Mouse (Mus musculus): ENCODE results near the gene Samhd1.
"Not testable (repeated sequence)": the region's sequence is repeated elsewhere in the genome, so short reads cannot be mapped to it uniquely, and the experiment has no call there.

Gene Samhd1

DNA sequence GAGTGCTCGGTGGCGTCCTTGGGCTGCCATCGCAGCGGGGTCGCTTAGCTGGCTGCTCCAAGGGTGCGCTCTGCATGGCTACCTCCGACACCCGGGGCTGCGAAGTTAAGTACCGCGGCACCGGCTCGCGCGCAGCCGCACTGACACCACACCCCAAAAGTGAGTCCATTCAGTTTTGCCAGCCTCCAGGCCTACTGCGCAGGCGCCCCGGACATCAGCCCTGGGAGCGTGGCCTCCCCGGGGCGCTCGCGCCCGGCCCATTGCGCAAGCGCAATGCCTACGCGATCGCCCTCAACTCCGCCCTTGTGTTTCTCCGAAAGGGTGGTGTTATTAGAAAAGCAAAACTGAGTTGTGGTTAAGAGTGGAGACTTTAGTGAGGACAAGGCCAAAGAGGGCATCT is at the start of gene Samhd1:
TSS of gene Samhd1 (minus strand) at position 252 of the 400 bp plus-strand sequence.
- peak; percentile 89 to 91 for DNase-seq (ENCODE audit: low read depth in 1 of 2, low spot score in 2 of 2)

DNA sequence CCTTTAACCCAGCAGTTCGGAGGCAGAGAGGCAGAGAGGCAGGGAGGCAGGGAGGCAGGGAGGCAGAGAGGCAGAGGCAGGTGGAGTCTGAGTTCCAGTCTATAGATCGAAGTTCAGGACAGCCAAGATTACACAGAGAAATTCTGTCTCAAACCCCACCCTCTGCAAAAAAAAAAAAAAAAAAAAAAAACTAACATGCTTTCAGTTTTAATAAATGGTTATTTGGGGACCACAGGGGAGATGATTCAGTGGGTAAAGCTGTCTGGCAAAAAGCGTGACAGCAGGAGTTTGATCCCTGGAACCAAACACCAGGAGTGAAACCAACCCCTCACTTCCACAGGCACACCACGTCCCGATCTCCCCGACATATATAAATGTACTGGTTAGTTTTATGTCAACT is 43.1 kb upstream of the Samhd1 start:
- DNase-seq (ENCODE audit: low read depth in 1 of 2, low spot score in 2 of 2), result no peak

DNA sequence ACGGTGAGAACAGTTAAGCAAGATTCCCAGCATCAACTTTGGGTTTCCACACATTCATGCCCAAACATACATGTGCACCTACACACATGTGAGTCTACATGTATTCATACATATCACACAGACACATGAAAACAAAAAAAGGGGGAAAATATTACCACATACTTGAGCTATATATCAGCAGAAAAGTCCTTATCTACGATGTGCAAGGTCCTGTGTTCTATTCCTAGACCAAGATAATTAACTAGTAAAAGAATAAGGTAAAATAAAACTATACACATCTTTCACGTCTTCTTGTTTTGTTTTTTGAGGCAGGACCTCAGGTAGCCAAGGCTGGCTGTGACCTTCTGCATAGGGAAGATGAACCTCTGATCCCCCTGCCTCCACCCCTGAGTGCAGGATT is 41.2 kb upstream of the Samhd1 start:
- no peak for DNase-seq (ENCODE audit: low read depth in 1 of 2, low spot score in 2 of 2)

DNA sequence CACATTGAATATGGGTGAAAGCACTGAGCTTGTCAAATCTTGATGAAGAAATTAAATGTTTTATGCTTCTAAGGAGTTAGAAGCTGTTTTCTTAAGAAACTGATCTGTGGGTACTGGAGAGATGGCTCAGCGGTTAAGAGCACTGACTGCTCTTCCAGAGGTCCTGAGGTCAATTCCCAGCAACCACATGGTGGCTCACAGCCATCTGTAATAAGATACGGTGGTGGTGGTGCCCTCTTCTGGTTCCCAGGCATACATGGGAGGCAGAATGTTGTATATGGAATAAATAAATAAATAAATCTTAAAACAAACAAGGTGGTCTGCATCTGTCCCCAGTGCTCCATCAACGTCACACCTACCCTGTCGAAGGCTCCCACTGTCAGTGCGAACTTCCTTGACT is 39.4 kb upstream of the Samhd1 start:
- no peak for DNase-seq (ENCODE audit: low read depth in 1 of 2, low spot score in 2 of 2)

DNA sequence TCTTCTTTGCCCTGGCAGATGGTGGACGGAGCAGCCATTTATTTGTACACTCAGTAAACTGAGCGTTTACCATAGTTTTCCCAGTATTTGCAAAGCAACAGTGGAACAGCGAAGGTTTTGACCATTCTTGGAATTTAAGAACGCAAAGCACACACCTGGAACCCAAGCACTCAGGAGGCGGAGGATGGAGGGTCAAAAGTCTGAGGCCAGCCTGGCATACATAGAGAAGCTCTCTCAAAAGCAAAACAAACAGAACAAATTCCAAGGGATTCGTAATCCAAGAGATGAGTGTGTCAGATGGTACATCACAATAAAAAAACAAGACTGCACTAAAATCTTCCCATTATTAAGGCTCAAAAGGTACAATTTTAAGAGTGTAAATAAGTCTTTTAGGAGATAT is 38.5 kb upstream of the Samhd1 start:
- no peak for DNase-seq (ENCODE audit: low read depth in 1 of 2, low spot score in 2 of 2)

DNA sequence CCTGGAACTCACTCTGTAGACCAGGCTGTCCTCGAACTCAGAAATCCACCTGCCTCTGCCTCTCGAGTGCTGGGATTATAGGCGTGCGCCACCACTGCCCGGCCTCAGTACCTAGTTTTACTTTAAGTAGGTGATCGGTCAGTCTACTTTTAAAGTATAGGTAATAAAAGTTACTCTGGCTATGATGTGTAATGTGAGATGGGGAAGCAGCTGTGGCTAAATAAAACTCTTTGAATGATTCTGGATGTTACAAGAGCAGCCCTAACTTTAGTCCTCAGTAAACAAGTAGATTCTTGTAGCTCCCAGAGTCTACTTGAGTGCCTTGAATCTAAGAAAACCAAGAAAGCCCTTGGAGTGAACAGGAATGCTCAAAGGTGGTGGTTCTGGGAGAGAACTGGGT is 37.9 kb upstream of the Samhd1 start:
- DNase-seq (ENCODE audit: low read depth in 1 of 2, low spot score in 2 of 2), result no peak

GRCm38 (mm10) chr2:157170626-157171025 is 35.6 kb upstream of the Samhd1 start:
- DNase-seq (ENCODE audit: low read depth in 1 of 2, low spot score in 2 of 2), result no peak

DNA sequence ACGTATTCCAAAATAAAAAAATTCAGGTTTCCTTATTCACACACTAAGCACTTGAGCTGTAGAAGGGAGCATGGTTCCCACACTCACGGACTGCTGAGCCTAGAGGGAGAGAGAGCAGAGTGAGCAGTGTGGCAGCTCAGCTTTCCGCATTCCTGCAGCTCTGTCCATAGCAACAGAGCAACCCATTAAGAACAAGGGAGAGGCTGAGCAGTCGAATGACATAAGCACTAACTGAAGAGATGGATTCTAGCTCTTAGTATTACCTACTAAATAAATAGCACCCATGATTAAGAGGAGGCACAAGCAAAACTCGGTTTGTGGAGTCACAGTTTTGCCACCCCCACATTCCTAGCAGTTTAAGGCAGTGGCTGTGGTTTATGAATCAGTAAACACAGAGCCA is 35.1 kb upstream of the Samhd1 start:
- no peak for DNase-seq (ENCODE audit: low read depth in 1 of 2, low spot score in 2 of 2)

DNA sequence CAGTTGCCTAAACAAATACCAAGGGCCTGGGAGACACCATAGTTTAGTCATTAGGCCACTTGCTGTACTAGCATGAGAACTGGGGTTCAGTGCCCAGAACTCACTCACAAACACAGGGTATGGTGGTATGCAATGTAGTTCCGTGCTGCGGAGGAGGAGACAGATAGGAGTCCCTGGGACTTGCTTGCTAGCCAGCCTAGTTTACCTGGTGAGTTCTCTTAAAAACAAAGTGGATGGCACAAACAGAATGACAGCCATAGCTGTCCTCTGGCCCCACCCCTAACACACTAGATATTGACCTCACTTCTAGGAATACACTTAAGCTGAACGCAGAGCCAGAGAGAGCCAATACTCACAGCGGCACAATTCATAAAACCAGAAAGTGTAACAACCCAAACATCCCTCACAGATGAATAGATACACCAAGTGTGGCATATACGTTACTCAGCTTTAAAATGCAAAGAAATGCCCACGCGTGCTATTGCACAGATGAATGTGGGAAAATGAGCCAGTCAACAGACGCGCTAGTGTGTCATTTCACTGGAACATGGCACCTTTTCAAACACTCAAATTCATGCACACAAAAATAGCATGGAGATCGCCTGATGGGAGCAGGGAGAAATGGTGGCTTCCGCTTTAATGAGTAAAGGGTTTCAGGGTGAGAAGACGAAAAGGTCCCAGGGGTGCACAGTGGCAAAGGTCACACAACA is 31.5 kb upstream of the Samhd1 start:
- no peak for DNase-seq (ENCODE audit: low read depth in 1 of 2, low spot score in 2 of 2)

DNA sequence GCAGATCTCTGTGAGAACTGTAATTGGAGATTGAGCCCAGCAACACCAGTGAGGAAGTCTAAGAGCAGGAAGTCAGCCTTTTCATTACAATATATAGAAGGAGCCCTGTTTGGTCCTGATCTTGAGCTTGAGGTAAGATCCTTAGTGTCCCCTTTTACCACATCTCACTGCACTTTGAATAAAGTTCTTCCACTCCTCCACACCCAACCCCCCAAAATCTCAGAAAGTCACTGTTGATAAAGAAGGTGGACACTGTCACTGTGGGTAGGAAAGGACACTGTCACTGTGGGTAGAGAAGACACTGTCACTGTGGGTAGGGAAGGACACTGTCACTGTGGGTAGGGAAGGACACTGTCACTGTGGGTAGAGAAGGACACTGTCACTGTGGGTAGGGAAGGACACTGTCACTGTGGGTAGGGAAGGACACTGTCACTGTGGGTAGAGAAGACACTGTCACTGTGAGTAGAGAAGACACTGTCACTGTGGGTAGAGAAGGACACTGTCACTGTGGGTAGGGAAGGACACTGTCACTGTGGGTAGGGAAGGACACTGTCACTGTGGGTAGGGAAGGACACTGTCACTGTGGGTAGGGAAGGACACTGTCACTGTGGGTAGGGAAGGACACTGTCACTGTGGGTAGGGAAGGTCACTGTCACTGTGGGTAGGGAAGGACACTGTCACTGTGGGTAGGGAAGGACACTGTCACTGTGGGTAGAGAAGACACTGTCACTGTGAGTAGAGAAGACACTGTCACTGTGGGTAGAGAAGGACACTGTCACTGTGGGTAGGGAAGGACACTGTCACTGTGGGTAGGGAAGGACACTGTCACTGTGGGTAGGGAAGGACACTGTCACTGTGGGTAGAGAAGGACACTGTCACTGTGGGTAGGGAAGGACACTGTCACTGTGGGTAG is 30.5 kb upstream of the Samhd1 start:
- not testable (repeated sequence) for DNase-seq (ENCODE audit: low read depth in 1 of 2, low spot score in 2 of 2)

GRCm38 (mm10) chr2:157164101-157164500 is 29.0 kb upstream of the Samhd1 start:
- DNase-seq (ENCODE audit: low read depth in 1 of 2, low spot score in 2 of 2), result no peak

DNA sequence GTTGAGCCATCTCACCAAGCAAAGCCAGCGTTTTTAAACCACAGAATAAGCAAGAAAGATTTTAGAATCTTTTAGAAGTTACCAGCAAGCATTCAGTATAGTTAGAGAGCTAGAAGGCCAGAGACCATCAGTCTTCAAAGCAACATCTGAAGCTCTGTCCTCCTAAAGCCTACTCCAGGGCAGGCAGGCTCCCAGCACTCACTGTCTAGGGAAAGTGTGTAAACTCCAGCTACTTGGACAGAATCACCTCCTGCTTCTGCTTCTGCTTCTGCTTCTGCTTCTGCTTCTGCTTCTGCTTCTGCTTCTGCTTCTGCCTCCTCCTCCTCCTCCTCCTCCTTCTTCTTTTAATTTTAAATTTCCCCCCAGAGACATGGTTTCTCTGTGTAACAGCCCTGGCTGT is 21.0 kb upstream of the Samhd1 start:
- no peak for DNase-seq (ENCODE audit: low read depth in 1 of 2, low spot score in 2 of 2)

DNA sequence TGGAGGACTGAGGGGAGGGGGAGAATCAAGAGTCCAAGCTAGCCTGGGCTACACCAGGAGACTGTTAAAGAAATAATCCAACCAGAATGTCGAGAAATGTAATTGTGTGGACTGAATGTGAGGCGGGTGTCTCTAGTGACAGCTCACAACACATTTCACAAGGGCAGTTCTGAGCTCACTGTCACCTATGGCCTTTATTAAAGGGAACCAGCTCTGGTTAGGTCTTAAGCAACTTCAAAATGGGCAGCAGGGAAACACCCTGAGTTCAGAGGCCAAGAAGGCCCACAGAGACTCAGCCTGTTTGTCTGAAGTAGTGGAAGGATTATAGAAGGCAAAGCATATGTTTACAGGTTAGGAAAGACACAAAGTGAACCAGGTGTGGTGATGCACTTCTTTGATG is 18.2 kb upstream of the Samhd1 start:
- DNase-seq (ENCODE audit: low read depth in 1 of 2, low spot score in 2 of 2), result no peak

DNA sequence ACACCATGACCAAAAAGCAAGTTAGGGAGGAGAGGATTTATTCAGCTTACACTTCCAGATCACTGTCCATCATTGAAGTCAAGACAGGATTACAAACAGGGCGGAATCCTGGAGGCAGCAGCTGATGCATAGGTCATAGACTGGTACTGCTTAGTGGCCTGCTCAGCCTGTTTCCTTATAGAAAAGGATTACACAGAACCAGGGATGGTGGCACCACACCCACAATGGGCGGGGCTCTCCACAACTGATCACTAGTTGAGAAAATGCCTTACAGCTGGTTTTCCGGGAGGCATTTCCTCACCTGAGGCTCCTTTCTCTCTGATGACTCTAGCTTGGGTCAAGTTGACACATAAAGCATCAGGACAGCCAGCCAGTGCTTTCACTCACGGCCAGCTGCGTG is 13.4 kb upstream of the Samhd1 start:
- no peak for DNase-seq (ENCODE audit: low read depth in 1 of 2, low spot score in 2 of 2)

DNA sequence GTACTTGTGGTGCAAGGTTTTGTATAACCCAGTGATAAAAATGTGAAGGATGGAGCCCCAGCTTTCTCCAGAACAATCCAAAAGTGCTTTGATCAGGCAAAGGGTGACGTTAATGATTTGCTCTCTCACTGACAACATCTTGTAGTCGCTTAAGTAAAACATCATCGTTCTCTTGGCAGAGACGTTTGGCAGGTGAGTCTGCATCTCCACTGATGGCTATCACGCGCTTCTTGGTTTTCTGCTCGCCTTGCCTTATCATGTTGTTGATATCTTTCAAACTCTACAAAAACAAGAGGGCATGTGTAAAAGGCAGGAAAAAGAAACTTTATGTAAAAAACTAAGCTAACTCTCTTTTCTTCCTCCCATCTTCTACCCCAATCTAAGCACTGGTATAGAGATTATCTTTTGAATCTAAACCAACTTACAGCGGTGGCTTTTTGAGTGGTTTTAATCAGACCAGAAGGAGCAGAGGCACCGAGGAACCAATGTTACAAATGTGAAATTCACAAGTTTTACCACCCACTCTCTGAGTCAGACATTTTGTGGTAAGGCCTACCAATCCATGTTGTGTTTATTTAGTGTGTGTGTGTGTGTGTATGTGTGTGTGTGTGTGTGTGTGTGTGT is 12.4 kb upstream of the Samhd1 start:
- no peak for DNase-seq (ENCODE audit: low read depth in 1 of 2, low spot score in 2 of 2)

GRCm38 (mm10) chr2:157145173-157145572 is 10.1 kb upstream of the Samhd1 start:
- no peak for DNase-seq (ENCODE audit: low read depth in 1 of 2, low spot score in 2 of 2)

DNA sequence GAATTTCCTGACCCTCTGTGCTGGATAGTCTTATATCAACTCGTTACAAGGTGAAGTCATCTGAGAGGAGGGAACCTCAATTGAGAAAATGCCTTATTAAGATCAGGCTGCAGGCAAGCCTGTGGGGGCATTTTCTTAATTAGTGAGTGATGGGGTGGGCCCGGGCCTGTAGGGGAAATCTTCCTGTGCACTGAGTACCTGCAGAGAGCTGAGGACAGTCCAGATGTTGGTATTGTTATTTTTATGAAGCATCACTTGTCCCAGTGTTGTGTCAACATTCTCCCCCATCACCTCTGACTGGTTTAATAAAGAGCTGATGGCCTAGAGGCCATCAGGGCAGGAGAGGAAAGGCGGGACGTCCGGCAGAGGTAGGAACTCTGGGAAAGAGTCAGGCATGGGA is 9.1 kb upstream of the Samhd1 start:
- no peak for DNase-seq (ENCODE audit: low read depth in 1 of 2, low spot score in 2 of 2)

DNA sequence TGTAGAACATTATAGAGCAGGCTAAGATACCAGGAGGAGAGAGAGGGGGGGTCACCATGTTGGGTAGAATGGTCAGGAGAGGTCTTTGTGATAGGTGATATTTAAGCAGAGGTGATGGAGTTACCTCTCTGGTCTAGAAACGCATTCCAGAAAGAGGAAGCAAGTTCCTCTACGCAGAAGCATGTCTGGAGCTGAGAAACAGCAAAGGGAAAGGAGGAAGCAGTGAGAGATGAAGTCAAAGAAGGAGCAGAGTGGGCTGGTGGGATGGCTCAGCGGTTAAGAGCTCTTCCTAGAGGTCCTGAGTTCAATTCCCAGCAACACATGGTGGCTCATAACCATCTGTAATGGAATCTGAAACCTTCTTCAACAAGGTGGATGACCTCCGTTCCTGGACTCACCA is 6.9 kb upstream of the Samhd1 start:
- no peak for DNase-seq (ENCODE audit: low read depth in 1 of 2, low spot score in 2 of 2)

DNA sequence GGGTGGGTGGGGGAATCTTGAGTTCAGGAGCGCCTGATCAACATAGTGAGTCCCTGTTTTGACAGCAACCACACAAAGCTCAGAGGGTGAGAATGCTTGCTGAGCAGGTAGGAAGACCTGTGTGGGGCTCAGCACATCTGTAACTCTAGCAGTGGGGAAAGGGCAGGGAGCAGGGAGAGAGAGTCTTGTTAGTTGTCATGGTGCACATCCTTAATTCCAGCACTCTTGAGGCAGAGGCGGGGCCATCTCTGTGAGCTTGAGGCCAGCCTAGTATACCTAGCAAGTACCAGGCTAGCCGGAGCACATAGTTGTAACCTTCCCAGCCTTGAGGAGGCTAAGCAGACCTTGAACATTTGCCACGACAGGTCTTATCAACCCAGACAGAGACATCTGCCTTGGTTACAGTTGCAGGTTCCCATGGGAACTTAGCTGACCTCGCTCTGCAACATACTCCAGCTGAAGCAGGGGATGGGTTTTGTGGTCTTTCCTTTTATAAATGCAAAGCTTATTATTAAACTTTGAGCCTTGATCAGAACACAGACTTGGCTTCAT is 4.3 kb upstream of the Samhd1 start:
- DNase-seq (ENCODE audit: low read depth in 1 of 2, low spot score in 2 of 2), result no peak

GRCm38 (mm10) chr2:157138808-157139207 is 3.7 kb upstream of the Samhd1 start:
- DNase-seq (ENCODE audit: low read depth in 1 of 2, low spot score in 2 of 2), result peak in 1 of 2 experiments; percentile 45

DNA sequence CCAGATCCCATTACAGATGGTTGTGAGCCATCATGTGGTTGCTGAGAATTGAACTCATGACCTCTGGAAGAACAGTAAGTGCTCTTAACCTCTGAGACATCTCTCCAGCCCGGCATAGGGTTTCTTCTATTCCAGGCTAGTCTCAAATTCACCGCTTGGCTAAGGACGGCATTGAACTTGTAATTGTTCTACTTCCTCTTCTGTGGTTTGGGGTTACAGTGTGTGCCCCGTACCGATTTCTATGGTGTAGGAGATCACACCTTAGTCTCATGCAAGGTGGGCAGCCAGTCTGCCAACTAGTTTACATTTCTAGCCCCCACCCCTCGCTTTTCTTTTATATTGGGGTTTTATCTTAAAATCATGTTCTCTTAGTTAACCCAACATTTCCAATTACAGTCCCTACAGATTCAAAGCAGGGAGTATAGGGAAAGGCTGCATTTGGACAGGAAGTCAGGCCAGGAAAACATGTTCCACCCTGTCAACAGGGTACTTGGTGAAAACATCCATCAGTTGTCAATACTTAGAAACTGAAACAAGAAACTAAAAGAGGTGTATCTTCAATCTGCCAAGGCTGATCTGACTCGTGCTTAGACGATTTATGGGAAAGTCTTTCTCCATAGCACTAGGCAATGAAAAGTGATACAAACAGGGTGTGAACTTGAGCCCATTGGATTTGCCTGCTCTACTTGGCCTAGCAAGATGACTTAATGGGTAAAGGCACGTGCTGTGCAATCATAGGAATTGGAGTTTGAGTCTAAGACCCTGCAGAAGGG is 3.1 kb upstream of the Samhd1 start:
- peak in 1 of 2 experiments; percentile 51 for DNase-seq (ENCODE audit: low read depth in 1 of 2, low spot score in 2 of 2)

Data from monocyte, adult 2 months (primary cell).